23 mouse cellular contexts compared by ENCODE assay signal in the genomic region with DNA sequence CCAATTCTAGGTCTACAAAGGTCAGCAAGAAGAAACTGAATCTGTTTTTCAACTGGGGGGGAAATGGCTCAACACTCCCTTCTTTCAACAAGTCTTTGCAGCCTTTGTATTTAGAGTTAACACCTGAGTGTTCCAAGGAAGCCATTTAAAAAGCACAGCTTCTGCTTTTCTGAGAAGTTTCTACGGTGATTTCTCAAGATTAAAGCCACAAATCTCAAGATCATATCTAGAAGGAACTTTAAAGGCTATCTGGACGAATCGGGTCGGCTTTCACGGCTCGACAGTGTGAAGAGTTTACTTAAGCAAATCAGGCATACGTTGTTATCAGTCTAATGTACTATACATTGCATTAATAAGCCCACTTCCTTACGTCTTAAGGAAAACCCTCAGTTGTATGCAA. TPM values are rescaled to one million over a fixed set of nuclear protein-coding genes. Genes with fewer than 3 reads are reported as not detected.
DNase-seq lines count a peak whose midpoint lies in the region; ATAC-seq and TF ChIP-seq lines count a peak whose summit lies in the region.
"Had no signal": no experiment of that assay in that cellular context is flagged by ENCODE, and none has a peak within 500 bp of the region (broad histone marks: within the 10 kb centered on the region; RNA-seq: fewer than 3 reads in every experiment).

No protein-coding gene starts in this region.

- H3K4me1 ChIP-seq in intestine, postnatal 0 days (replicated peaks; ENCODE audit: control insufficient read depth, insufficient read depth, low read length): peaks cover 10% of the 10 kb centered on the region; the same call in 1 of the 2 replicates
- 0 out of 2 replicates have a peak, but pooled peaks cover 4% of the 10 kb centered on the region for H3K4me1 ChIP-seq in intestine, embryonic 15.5 days (replicated peaks)
- peaks cover 10% of the 10 kb centered on the region; the same call in 1 of the 2 replicates for H3K4me1 ChIP-seq in liver, adult 2 months (ENCODE audit: control insufficient read depth, insufficient read depth, low read length)

- no peak for TF ChIP-seq CTCF in intestine, postnatal 0 days (IDR thresholded peaks at IDR 0.05; ENCODE audit: low read depth)
- no peak for TF ChIP-seq CTCF in liver, adult 2 months (IDR thresholded peaks at IDR 0.05; ENCODE audit: low read depth, low read length)

- H3K9ac ChIP-seq in intestine, postnatal 0 days (ENCODE audit: low read depth, low read length): no peak overlapping the region
- H3K9ac ChIP-seq in intestine, embryonic 15.5 days: no peak overlapping the region
- no peak overlapping the region for H3K9ac ChIP-seq in liver, adult 2 months (ENCODE audit: low read depth, low read length)
- H3K9ac ChIP-seq: limb, embryonic 13.5 days; liver, embryonic 13.5 days had no signal

- no peak overlapping the region for H3K4me3 ChIP-seq in intestine, postnatal 0 days (ENCODE audit: low read depth, low read length)
- no peak overlapping the region for H3K4me3 ChIP-seq in intestine, embryonic 15.5 days (replicated peaks)
- no peak overlapping the region for H3K4me3 ChIP-seq in liver, adult 2 months (ENCODE audit: insufficient read depth, low read depth, low read length)
- H3K4me3 ChIP-seq: hindbrain, embryonic 10.5 days; limb, embryonic 13.5 days had no signal

- no peak for ATAC-seq in intestine, postnatal 0 days
- no peak for ATAC-seq in intestine, embryonic 15.5 days
- peak; percentile 6; the same call in 1 of the 2 replicates for ATAC-seq in megakaryocyte progenitor cell, adult 5-6 weeks (replicated peaks; ENCODE audit: poor library complexity)
- ATAC-seq: forebrain, embryonic 16.5 days; hindbrain, postnatal 0 days had no signal

- TF ChIP-seq POLR2A in liver, adult 2 months (IDR thresholded peaks at IDR 0.05; ENCODE audit: extremely low read depth, insufficient read depth, low read length): no peak

- H3K27me3 ChIP-seq in intestine, postnatal 0 days (replicated peaks; ENCODE audit: control insufficient read depth, insufficient read depth, low read length): no peaks in the 10 kb centered on the region
- H3K27me3 ChIP-seq in intestine, embryonic 15.5 days (replicated peaks): no peaks in the 10 kb centered on the region
- no peaks in the 10 kb centered on the region for H3K27me3 ChIP-seq in liver, adult 2 months (ENCODE audit: control insufficient read depth, insufficient read depth, low read length)
- H3K27me3 ChIP-seq: limb, embryonic 13.5 days; liver, embryonic 13.5 days had no signal

- peaks cover 6% of the 10 kb centered on the region; the same call in 1 of the 2 replicates for H3K36me3 ChIP-seq in intestine, postnatal 0 days (ENCODE audit: control insufficient read depth, insufficient read depth)
- H3K36me3 ChIP-seq in intestine, embryonic 15.5 days: no peaks in the 10 kb centered on the region
- H3K36me3 ChIP-seq in liver, adult 2 months (ENCODE audit: control insufficient read depth, insufficient read depth, low read length): peaks cover 5% of the 10 kb centered on the region

- H3K27ac ChIP-seq in intestine, postnatal 0 days (ENCODE audit: low read depth, low read length): no peak overlapping the region
- no peak overlapping the region for H3K27ac ChIP-seq in intestine, embryonic 15.5 days
- no peak overlapping the region for H3K27ac ChIP-seq in liver, adult 2 months (replicated peaks; ENCODE audit: insufficient read depth, low read depth, low read length)
- H3K27ac ChIP-seq: hindbrain, embryonic 10.5 days; hindbrain, postnatal 0 days; limb, embryonic 13.5 days; macrophage had no signal

- WGBS in intestine, postnatal 0 days: 38% methylated on average over 8 of the region's 8 CpGs
- WGBS in intestine, embryonic 15.5 days: 62% methylated on average over 8 of the region's 8 CpGs
- WGBS in liver, adult 2 months: 58% methylated on average over 8 of the region's 8 CpGs

- H3K9me3 ChIP-seq in intestine, postnatal 0 days (ENCODE audit: control insufficient read depth): no peaks in the 10 kb centered on the region
- no peaks in the 10 kb centered on the region for H3K9me3 ChIP-seq in intestine, embryonic 15.5 days
- H3K9me3 ChIP-seq: hindbrain, embryonic 10.5 days; limb, embryonic 13.5 days; liver, embryonic 13.5 days had no signal

- H3K79me2 ChIP-seq in liver, adult 2 months (ENCODE audit: control insufficient read depth, insufficient read depth, low read length): peaks cover 17% of the 10 kb centered on the region; the same call in 1 of the 2 replicates

- peak overlapping the region; percentile 13; the same call in 1 of the 2 replicates for H3K4me2 ChIP-seq in intestine, postnatal 0 days (replicated peaks; ENCODE audit: low read depth)
- H3K4me2 ChIP-seq in intestine, embryonic 15.5 days (replicated peaks): no peak overlapping the region
- H3K4me2 ChIP-seq: limb, embryonic 13.5 days had no signal

- peak; percentile 28 for DNase-seq in liver, adult 2 months (ENCODE audit: extremely low read depth, low read depth, low spot score)
- DNase-seq in liver: no peak
- peak; percentile 78 for DNase-seq in 416B (ENCODE audit: low read depth)
- no peak for DNase-seq in adrenal gland, postnatal 14 days
- DNase-seq: adrenal gland, postnatal 36 days; cerebellum, adult 18-20 months; cerebellum, postnatal 10 days; heart, postnatal 14 days; kidney, adult 8-10 months; kidney, postnatal 36 days; liver, embryonic 13.5 days; lung, adult 18-20 months; midbrain, embryonic 14.5 days; retina, postnatal 1 day; right cerebral cortex, postnatal 14 days had no signal

RNA-seq across cellular contexts. Expression of a gene that starts 2.2 kb away (rescaled TPM):
- 17.2 and 19.1 TPM in 2 replicates for polyA plus RNA-seq in intestine, postnatal 0 days (2015; fragmentation: Nextera tagmentation; extraction: Ambion mirVana)
- 37.3 and 42.6 TPM in 2 replicates for polyA plus RNA-seq in intestine, embryonic 15.5 days (2015; fragmentation: Nextera tagmentation; extraction: Ambion mirVana)
- total RNA-seq in liver, adult 2 months (2014; rRNA removed): 9.7 and 13.2 TPM in 2 replicates
- polyA plus RNA-seq in liver, adult 2 months (2012; rRNA removed): 16.0 and 17.6 TPM in 2 replicates
- 30.0 and 30.7 TPM in 2 replicates for total RNA-seq in megakaryocyte progenitor cell, adult 5-6 weeks (2015)
- 19.2 and 19.8 TPM in 2 replicates for total RNA-seq in megakaryocyte progenitor cell, adult 5-6 weeks (2017)
- 24.1 and 24.5 TPM in 2 replicates for total RNA-seq in adrenal gland, postnatal 14 days (2021)

Comparison
In these comparisons a context has a peak if more than half of its experiments do, and no peak if none do; other contexts are left out.
1. DNase-seq: peak in liver, adult 2 months (single experiment) and 416B (single experiment); none in liver (single experiment) and adrenal gland, postnatal 14 days (single experiment).